Mouse (Mus musculus) ES-Bruce4 (cell line): ENCODE data around the gene Rab11fip3.

Experiments used
- CTCF ChIP-seq: IDR thresholded peaks from one replicate; pipeline ENCODE4 v1.8.1; 2011; ENCODE audit warnings: low read depth, low read length
- POLR2A ChIP-seq: IDR thresholded peaks from one replicate; pipeline ENCODE4 v1.8.1; 2011; ENCODE audit warnings: low read length; ENCODE audit not compliant: insufficient read depth

GRCm38 (mm10) chr17:26023966-26024365 lies 45.4 kb downstream of the Rab11fip3 start:
- TF ChIP-seq CTCF, result no peak
- no peak for TF ChIP-seq POLR2A
